Mouse (Mus musculus): ENCODE measurements at regions not wholly inside any gene's neighbourhood (a gene's known extent, or its start where the extent isn't known, plus 50 kb on each side); places are given as distances from the start of the nearest gene placed in this dataset.
A peak's percentile ranks its signal among the peaks of the same experiment; 100 is the strongest.

DNA sequence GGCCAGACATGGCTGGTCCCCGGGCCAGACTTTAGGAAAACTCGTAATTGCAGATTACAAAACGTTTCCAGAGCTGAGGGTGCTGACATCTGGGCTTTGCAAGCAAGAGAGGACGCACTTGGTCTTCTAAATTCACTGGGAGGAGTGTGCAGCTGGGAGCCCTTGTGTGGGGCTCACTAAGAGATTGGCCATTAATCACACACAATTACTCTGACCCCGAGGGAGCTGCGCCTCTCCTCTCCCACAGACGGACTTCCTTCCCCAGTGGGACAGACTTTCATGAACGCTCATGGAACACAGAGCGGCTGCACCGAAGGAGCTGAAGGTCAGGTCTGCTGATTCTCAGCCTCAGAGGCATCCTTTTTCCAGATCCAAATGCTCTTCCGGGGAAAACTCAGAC lies 407.2 kb downstream of the Med13l start:
- no peak for DNase-seq (ENCODE audit: low spot score in 2 of 2)

DNA sequence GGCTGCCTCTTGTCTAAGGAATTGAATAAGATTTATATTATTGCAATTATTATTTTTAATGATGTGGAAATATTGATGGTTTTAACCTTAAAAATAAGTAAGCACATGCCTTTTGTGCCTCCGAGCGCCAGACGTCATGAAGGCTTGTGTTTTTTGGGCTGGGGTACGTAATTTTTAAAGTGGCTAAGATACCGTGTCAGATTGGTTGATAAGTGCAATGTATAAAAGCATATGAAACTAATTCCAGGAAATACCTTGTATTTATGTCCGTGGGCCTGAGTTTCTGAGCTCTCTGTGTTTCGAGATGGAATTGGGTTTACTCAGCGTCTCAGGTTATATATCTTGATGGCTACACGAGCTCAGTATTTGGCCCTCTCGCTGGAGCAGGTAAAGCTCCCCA lies 414.7 kb downstream of the Med13l start:
- no peak for DNase-seq (ENCODE audit: low spot score in 2 of 2)

DNA sequence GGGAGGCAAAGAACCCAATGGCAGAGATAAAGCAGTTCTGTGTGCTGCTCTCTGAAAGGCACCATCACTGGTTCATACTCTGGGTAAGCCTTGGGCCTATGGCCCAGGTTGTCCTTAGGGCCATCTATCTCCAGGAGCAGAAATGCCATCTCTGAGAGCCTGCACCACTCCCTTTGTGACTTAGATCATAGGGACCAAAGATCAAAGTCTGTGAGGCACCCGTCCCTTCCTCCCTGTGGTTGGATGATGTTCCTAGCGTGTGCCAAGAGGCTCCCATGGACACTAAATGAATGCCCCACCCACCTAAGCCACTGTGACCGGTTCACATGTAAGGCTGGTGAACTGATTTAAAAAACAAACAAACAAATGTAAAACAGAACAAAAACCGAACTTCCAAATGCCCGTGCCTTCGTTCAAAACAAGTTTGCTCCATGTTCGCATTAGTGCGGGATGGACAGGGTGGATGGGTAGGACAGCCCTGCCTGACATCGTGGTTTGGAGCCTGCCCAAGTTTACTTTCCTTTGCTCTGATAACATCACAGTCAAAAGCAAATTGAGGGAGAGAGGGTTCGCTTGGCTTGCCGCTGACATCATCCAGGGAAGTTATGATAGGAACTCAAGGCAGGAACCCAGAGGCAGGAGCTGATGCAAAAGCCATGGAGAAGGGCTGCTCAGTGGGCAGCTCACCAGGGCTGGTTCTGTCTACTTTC lies 418.6 kb downstream of the Med13l start:
- no peak for DNase-seq (ENCODE audit: low spot score in 2 of 2)

DNA sequence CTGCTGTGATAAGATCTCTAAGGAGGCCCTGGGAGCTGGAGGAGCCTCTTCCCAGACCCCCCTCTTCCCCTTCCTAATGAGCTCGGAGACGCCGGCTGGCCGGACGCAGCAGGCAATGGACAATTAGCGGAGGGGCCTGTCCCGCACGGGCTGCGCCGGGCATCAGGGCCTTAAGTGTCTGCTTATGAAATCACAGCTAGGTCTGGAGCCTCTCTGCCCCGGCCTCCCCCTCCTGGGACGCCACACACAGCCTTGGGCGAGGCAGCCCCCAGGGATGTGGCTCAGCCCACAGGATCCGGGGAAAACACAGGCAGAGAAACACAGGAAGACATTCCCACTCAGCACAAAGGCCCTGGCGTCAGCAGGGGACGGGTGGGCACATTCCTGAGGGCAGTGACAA lies 420.6 kb downstream of the Med13l start:
- DNase-seq (ENCODE audit: low spot score in 2 of 2): no peak

DNA sequence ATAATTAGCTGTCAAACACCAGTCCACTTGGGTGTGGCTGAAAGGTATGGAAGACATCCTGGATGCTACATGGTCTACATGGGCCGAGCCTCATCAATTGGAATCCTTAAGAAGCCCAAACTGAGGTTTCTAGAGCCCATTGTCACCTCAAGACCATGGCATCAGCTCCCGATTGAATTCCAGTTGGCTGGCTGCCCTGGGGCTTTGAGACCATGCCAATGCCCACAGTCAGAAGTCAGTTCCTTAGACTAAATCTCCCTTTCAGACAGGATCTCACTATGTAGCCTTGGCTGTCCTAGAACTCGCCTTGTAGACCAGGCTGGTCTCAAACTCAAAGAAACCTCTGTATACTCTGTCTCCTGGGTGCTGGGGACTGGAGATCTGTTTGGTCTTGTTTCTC lies 423.8 kb downstream of the Med13l start:
- DNase-seq (ENCODE audit: low spot score in 2 of 2): no peak

DNA sequence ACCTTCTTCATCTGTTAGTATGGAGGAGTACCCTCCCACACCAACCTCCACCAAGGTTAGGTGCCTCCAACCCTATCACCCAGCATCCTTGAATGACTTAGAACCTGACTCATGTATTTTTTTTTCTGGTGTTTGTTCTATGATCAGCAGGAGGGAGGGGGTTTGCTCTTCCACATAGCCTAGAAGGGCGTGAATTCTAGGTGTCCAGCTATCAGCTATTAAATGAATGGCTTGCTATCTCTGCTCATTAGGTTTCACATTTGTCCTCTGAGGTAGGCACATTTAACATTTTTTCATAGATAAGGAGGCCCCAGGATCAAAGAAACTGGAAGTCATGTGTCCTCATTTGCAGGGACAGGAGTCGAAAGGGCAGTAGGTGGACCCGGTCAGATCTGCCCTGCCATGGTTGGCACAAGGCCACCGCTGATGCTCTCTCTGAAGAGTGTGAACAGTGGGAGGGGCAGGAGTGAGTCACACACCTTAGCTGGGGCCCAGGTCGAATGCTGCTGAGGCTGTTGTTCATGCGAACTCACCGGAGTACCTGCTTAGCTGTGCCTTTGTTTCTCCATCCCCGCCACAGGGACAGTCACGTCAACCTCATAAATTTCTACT lies 424.4 kb downstream of the Med13l start:
- DNase-seq (ENCODE audit: low spot score in 2 of 2): no peak

DNA sequence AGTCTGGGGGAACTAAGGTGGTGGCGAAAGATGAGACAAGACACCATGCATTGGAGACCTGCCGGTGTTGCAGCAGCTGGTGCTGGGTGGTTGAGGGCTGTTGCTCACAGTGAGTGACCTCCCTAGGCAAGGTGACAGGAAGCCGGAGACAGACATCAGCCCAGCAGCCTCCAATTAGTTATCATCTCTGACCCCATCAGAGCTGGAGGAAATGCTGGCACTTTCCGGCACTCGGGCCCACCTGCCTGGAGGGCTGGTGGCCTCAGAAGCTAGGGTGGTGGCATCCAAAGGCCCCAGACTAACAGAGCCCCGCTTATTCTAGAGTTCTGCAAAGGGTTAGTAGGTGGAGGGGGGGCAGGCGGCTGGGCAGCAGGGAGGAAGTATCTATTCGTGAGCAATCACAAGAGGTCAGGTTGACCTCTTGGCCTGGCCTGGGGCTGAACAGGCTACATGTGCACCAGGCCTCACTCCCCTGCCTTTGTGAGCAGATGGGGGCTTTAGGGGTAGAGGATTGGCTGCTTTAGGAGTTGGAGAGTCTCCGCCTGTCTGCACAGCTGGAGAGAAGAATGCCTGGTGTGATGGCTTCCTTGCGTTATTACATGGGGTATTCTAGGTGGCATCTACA lies 427.0 kb downstream of the Med13l start:
- no peak for DNase-seq (ENCODE audit: low spot score in 2 of 2)

DNA sequence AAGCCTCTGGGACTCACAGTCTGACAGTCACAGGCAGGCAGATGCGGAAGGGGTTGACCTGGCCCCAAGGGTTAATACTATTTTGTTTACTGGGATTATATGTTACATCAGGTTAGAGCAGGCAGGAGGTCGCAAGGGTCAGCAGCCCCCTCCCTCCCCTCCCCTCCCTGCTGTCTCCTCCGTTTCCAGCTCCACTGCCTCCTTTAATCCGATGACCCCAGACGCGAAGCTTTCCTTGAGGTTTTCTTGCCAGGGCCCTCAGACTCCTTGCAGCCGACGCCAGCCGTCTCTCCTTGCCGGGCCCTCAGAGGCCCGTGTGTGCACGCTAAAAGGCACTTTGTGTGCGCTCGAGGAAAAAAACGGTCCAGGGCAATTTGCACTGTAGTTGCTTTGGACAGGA lies 438.6 kb downstream of the Med13l start:
- DNase-seq (ENCODE audit: low spot score in 2 of 2): no peak

DNA sequence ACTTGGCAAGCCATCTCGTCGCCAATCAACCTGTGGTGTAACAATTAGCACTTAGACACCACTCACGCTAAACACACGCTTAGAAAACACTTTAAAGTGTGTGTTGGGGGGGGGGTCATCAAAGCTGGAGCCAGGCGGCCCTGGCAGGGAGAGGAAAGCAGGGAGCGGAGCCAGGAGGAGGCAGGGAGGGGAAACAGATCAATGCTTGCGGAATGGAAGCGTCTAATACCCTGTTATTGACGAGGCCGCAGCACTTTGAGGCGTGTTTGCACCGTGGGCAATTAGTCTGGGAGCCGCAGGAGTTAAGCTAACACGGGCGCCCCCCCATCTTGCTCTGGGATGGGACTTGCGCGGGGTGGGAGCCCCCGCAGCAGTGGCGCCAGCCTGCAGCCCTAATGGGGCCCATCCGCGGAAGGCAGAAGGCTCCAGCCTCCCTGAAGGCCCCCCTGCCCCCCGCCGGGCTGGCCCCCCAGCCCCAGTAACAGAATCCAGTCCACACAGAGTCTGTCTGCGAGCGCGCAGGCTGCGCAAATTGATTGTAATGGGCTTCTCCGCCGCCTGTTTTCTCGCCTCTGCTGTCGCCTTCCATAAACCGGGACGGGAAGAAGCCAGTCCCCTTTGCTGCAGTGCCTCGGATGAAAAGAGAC lies 445.5 kb downstream of the Med13l start:
- peak; percentile 12 to 20 for DNase-seq (ENCODE audit: low spot score in 2 of 2)

DNA sequence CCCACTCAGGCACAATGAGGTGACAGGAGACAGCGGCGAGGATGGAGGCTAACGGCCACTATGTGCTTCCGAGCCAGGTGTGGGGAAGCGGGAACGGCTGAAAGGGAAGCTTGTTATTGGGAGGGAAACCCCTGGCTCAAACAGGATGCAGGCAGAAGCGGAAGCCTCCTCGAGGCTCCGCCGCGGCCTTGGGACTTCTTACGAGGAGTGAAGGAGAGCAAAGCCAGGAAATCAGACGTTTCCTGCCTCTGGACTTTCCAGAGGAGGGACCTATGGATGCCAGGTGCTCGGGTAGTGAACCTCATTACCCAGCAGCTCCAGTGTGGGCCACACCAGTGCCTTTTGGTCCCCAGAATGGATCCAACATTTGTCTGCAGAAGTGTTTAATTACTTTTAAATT lies 449.6 kb downstream of the Med13l start:
- no peak for DNase-seq (ENCODE audit: low spot score in 2 of 2)

DNA sequence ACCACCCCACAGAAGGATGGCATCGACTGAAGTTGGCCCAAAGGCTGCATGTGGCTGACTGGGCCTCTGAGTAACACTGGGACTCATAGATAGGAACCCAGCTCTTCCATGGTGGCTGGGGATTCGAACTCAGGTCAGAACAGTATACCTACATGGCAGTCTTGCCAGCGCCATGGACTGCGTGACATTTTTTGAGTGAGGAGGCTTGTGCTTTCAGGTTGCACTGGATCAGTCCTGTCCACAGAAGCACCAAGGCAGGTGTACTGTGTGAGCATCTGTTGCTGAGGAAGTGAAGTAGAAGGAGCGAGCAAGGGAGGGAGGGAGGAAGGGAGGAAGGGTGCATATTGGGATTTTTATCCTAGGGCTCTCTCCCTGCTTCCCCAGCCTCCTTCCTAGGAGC lies 454.7 kb downstream of the Med13l start:
- no peak for DNase-seq (ENCODE audit: low spot score in 2 of 2)

DNA sequence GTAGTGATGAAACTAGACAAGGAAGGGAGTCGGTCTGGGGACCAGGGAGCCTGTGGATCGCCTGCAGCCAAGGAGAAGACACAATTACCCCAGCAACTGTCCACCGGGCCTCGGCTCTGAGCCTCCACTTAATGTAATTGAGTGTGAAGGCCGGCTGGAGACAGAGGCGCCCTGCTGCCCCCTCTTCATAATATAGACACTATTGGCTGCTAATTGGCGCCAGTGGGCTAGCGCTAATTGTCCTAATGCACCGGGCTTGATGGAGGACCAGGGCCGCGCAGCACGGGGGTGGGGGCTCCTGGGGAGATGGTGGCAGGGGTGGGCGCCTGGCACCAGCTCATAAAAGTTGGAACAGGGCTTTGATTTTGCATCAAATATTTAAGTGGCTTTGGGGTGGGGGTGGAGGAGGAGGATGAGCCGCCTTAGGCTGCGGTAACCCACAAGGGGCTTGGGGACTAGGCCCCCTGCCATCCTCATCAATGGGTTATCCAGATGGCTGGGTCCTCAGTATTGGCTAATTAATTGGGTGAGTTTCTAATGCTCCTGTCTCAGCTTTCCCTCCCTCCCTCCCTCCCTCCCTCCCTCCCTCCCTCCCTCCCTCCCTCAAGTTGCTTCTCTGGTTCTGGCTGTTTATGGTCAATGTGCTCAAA lies 455.3 kb downstream of the Med13l start:
- no peak for DNase-seq (ENCODE audit: low spot score in 2 of 2)

DNA sequence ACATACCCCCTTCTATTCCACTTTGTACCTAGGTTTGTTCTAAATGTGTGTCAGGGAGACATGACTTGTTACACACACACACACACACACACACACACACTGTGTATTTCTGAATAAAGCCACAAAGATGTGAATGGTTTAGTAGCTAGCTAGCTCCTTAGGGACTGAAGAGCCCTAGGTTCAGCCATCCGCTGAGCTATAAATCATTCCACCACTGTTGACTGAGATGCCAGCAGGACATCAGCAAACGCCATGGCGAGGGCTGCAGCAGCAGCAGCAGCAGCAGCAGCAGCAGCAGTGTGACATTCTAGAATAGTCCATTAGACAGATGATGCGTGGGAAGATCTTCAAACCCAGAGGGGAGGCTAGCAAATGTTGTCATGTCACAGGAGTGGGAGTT lies 455.9 kb downstream of the Med13l start:
- no peak for DNase-seq (ENCODE audit: low spot score in 2 of 2)

DNA sequence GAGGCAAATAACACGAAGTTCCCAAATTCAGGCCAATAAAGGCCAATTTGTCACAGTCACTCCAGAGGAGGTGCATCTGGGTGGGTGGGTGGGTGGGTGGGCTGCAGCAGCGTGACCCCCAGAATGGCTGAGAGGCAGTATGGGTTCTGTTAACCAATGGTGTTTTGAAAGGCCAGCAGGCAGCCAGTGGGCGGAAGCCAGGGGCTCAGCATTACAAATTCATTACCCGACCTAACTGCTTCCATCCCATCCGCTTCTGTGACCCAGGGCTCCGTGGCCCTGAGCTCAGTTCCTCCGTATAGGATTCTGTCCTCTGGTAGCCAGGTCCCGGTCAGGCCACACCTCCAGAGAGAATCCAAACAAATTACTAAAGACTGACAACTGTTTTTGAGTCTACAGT lies 463.5 kb downstream of the Med13l start:
- DNase-seq (ENCODE audit: low spot score in 2 of 2): no peak

DNA sequence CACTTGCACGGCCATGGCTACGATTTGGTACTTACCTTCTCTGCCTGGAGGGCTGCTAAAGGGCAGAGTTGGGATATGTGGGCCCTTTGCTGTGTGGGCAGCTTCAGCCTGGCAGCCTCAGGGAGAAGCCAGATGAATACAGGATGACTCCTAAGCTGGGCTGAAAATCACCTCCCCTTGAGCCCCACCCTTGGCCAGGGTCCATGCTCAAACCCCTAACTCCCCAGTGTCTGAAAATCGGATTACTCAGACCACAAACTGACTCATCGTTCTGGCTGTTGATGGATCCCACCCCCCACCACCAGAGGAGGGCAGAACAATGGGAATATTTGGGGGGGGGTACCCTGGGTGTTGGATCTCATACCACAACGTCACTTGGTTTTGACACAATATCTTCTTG lies 471.6 kb downstream of the Med13l start:
- DNase-seq (ENCODE audit: low spot score in 2 of 2): no peak

DNA sequence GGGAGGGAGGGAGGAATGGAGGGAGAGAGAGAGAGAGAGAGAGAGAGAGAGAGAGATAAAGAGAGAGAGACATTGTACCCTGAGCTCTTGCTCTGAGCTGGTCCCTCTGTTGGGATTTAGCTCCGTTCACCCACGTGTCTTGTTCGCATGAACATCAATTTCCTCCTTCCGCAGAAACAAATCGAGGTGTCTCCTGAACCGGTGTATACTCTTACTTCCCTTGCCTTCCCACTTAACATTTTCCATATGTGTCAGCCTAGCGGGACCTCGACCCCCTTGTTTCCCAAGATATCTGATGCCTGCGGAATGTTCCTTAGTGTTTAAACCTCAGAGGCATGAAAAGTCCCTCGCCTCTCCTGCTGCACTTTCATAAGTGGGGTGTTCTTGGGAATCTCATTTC lies 484.1 kb downstream of the Med13l start:
- no peak for DNase-seq (ENCODE audit: low spot score in 2 of 2)

DNA sequence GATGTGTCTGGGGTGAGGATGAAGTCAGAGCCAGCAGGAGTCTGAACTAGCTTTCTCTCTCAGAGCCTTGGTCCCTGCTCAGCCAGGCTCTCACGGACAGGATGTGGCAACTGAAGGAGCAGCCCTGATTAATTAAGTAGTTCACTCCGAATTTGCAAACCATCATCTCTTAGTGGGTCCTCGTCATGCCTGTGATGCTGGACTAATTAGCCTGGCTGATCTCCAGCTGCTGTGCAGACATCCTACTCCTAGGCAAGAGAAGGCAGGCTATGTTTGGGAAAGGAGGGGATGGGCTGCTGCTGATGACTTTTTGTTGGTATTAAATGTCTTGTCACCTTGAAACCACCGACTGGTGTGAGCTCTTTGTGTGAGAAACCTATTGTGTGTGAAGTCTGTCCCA lies 487.1 kb downstream of the Med13l start:
- no peak for DNase-seq (ENCODE audit: low spot score in 2 of 2)

DNA sequence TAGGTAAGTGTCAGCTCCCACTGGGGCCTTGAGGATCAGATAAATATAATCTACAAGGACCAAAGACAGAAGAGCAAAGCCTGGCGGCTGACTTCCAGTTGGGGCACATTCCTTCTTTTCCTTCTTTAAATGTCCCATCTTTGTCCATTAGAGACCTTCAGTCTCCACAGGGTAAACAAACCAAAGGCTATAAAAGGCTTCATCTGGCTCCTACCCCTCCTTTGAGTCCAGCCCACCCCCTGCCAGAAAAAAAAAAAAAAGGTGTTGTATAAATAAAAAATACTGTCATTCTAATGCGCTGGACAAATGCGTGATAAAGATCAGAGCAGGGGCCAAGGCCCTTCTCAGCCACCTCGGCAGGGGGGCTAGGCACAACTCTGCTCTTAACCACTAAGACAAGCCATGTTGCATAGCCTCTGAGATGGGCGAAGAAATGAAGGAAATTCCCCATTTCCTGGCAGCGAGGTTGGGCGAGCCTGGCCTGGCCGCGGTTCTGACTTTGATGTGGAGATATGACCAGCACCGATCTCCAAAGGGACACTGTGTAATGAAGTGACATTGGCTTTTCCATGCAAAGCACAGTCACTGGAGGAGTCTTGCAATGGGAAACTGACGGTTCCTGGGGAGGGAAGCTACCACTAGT lies 492.0 kb downstream of the Med13l start:
- no peak for DNase-seq (ENCODE audit: low spot score in 2 of 2)

DNA sequence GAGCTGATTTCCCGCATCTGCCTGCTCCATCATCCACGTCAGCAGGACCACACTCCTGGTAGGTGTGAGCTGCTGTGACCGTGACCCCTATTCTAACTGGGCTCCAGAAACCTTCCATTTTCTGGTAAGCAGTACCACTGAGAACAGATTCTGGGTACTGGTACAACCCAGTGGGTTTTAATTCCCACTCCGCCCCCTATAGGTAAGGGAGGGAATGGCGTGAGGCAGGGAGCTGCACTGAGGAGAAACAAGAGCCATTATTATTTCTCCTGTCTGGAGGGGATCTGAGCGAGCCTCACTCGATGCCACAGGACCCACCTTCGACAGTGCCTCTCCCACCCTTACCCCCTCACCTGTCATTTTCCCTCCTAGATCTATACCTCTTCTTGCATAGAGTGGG lies 493.3 kb downstream of the Med13l start:
- DNase-seq (ENCODE audit: low spot score in 2 of 2): no peak

DNA sequence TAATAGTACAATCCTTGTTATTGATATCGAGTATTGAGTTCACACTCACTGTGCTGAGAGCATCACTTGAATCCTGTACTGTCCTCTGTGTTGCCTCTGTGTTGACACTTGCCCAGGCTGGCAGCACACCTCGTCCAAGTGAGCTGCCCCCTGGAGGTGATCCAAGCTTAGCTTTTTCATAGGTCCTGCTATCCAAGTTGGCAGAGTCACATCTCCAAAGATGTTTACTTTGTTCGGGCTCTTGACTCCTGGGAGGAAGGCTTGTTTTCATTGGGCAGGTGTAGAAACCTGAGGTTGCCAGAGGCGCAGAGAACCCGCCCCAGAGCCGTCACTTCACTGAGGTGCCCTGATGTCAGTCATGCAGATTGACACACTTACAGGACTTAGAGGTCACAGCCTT lies 493.9 kb downstream of the Med13l start:
- no peak for DNase-seq (ENCODE audit: low spot score in 2 of 2)

DNA sequence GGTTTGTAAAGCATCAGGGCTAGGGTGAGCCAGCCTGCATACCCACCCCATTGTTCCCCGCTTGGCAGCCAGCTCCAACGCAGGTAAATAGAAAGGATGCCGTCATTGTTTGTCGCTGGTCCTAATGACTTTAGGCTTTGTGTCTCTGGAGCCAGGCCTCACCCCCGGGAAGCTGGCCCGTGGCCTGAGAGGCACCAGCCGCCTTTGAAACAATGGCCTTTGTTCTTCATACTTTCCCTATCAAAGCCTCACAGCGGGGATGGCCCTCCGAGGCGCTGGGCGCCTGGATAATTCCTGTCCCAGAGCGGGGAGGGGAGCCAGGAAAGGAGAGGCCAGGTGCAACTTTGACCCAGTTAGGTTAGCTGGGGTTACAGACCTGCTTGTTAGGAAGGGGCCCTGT lies 495.0 kb downstream of the Med13l start:
- DNase-seq (ENCODE audit: low spot score in 2 of 2): no peak
